Mouse (Mus musculus) neural tube, embryonic 15.5 days (tissue): ENCODE results near the gene Fmnl2. TPM values are rescaled to one million over a fixed set of nuclear protein-coding genes. Genes with fewer than 3 reads are reported as not detected.

Experiments used
- ATAC-seq: fragments of 200-750 bp; cut with Nextera tagmentation; 2 replicates; pipeline ENCODE4 v1.8.0; 2017; ENCODE audit warnings: mild to moderate bottlenecking, moderate TSS enrichment, moderate library complexity; ENCODE audit not compliant: low FRiP score
- H3K27ac ChIP-seq: fragments of 300-500 bp; sonication (generic); replicated peaks from 2 replicates; pipeline ENCODE4 v1.5.1; 2015; ENCODE audit warnings: mild to moderate bottlenecking, inconsistent platforms
- H3K27me3 ChIP-seq: fragments of 300-500 bp; sonication (generic); replicated peaks from 2 replicates; pipeline ENCODE4 v1.6.1; 2015; ENCODE audit warnings: inconsistent platforms
- H3K36me3 ChIP-seq: fragments of 300-500 bp; sonication (generic); 2 replicates; pipeline ENCODE4 v1.6.1; 2015; ENCODE audit warnings: inconsistent platforms
- H3K4me1 ChIP-seq: fragments of 300-500 bp; sonication (generic); 2 replicates; pipeline ENCODE4 v1.6.1; 2015; ENCODE audit warnings: inconsistent platforms
- H3K4me2 ChIP-seq: fragments of 300-500 bp; sonication (generic); 2 replicates; pipeline ENCODE4 v1.6.1; 2015; ENCODE audit warnings: inconsistent platforms, mild to moderate bottlenecking, moderate library complexity
- H3K4me3 ChIP-seq: fragments of 300-500 bp; sonication (generic); replicated peaks from 2 replicates; pipeline ENCODE4 v1.5.1; 2015; ENCODE audit warnings: mild to moderate bottlenecking, inconsistent platforms
- H3K9ac ChIP-seq: fragments of 300-500 bp; sonication (generic); replicated peaks from 2 replicates; pipeline ENCODE4 v1.6.1; 2015; ENCODE audit warnings: mild to moderate bottlenecking, inconsistent platforms
- H3K9me3 ChIP-seq: fragments of 300-500 bp; sonication (generic); replicated peaks from 2 replicates; pipeline ENCODE4 v1.6.1; 2016; ENCODE audit warnings: inconsistent platforms
- WGBS: fragments of 180-500 bp; shearing (Covaris S2); methylation state at CpG from one replicate; pipeline ENCODE4 v1.1.7; 2015; ENCODE audit warnings: mixed read lengths; 5-methylcytosine and 5-hydroxymethylcytosine counted together
- polyA plus RNA-seq: library from polyadenylated mRNA; unstranded; fragments of >200 nt; fragmentation: Nextera tagmentation; extraction: Ambion mirVana; gene quantifications from 2 replicates; pipeline ENCODE4 v1.2.1, GENCODE M21; 2015

The Fmnl2 gene
- polyA plus RNA-seq, 1 experiment from 2014 or later: 8.8 TPM

DNA sequence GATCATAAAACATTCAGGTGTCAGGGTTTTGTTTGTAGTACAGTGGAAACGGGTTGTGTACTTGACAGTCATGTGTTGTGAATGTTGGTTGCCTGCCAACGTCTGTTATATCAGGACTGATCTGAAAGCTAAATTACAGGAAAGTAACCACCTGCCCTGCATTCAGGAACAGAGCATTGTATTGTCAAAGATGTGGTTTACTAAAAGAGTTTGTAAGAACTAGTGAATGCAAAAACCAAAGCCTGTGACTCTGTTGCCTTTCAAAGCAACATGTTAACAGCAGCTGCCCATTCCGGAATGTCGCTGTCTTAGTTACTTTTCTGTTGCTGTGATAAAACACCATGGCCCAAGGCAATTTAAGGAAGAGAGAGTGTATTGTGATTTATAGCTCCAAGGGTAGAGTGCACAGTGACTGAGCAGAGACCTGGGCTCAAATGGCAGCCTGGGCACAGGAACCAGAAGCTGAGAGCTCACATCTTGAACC is 121.7 kb downstream of the Fmnl2 start:
- ATAC-seq: no peak
- WGBS: 12% methylated on average over 4 of the region's 4 CpGs
- no peaks in the 10 kb centered on the region for H3K9me3 ChIP-seq
- no peaks in the 10 kb centered on the region for H3K27me3 ChIP-seq
- peak overlapping the region; percentile 37; the same call in 1 of the 2 replicates for H3K27ac ChIP-seq
- H3K4me3 ChIP-seq: no peak overlapping the region
- H3K4me1 ChIP-seq: peaks cover 29% of the 10 kb centered on the region
- H3K9ac ChIP-seq: no peak overlapping the region
- H3K36me3 ChIP-seq: no peaks in the 10 kb centered on the region
- no peak overlapping the region for H3K4me2 ChIP-seq

GRCm38 (mm10) chr2:52981126-52981525 is 123.5 kb downstream of the Fmnl2 start:
- no peak for ATAC-seq
- WGBS: 78% methylated on average over 7 of the region's 7 CpGs
- Histone ChIP-seq H3K36me3 (no peaks in the 10 kb centered on the region), H3K4me2 (no peak overlapping the region), H3K9me3 (no peaks in the 10 kb centered on the region), H3K4me1 (peaks cover 39% of the 10 kb centered on the region), H3K27ac (no peak overlapping the region; the same call in 1 of the 2 replicates), H3K9ac (no peak overlapping the region), H3K27me3 (no peaks in the 10 kb centered on the region), H3K4me3 (no peak overlapping the region)

DNA sequence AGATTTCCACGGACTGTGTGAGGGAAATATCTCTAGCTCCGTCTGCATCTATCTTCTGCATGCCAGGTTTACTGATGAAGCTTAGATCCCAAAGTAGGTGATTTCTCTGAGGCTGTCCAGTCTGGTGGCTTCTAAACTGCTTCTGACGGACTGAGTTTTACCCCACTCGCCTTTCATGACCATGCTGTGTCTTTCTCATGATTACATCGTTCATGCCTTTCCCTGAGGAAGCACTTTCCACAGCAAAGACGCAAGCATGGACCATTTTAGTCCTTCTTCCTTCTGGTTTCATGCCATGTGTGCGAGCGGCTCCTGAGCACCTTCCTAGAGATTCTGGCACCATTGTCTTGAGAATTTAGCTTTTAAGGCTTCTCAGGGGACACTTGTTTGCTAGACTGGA is 123.9 kb downstream of the Fmnl2 start:
- Histone ChIP-seq H3K4me3 (no peak overlapping the region), H3K9me3 (no peaks in the 10 kb centered on the region), H3K27ac (no peak overlapping the region), H3K9ac (no peak overlapping the region), H3K36me3 (no peaks in the 10 kb centered on the region), H3K27me3 (no peaks in the 10 kb centered on the region), H3K4me2 (no peak overlapping the region), H3K4me1 (peaks cover 39% of the 10 kb centered on the region)
- ATAC-seq: no peak
- 90% methylated on average over 8 of the region's 8 CpGs for WGBS

DNA sequence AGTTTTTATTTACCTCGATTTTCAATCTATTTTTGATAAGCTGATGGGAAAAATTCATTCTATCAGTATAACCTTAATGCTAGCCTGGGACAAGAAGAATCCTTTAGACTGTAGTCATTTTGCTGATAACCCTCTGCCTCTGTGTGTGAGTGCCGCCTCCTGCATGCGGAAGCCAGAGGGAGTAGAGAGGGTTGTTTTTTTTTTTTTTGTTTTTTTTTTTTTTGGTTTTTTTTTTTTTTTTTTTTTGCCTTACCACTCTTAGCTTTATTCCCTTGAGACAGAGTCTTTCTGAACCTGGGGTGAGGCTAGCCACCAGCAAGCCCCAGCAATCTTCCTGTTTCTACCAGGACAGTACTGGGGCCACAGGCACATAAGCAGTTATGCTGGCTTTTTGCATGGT is 124.8 kb downstream of the Fmnl2 start:
- Histone ChIP-seq H3K9me3 (no peaks in the 10 kb centered on the region), H3K4me1 (peaks cover 44% of the 10 kb centered on the region), H3K36me3 (no peaks in the 10 kb centered on the region), H3K27ac (no peak overlapping the region), H3K9ac (no peak overlapping the region), H3K27me3 (no peaks in the 10 kb centered on the region), H3K4me2 (no peak overlapping the region), H3K4me3 (no peak overlapping the region)
- 96% methylated on average over 3 of the region's 3 CpGs for WGBS
- ATAC-seq: no peak

DNA sequence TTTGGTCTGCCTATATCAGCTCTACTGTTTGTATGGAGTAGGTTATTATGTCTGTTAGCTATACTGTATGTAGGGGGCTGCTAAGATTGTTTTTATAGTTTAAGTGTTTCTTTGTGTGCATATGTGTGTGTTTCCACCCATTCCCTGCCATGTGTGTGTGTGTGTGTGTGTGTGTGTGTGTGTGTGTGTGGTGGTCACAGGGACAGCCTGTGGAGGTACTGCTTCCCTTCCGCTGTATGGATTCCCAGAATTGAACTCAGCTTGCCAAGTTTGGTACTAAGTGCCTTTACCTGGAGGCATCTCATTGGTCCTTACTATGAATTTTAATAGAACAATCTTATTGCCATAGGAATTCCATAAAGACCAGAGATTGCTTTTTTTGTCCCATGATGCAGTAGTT is 126.9 kb downstream of the Fmnl2 start:
- no peak overlapping the region for H3K27ac ChIP-seq
- peaks cover 42% of the 10 kb centered on the region for H3K4me1 ChIP-seq
- H3K9ac ChIP-seq: no peak overlapping the region
- ATAC-seq: no peak
- no peak overlapping the region for H3K4me3 ChIP-seq
- H3K27me3 ChIP-seq: no peaks in the 10 kb centered on the region
- H3K4me2 ChIP-seq: no peak overlapping the region
- WGBS: 95% methylated on average over 1 of the region's 1 CpGs
- H3K36me3 ChIP-seq: no peaks in the 10 kb centered on the region
- no peaks in the 10 kb centered on the region for H3K9me3 ChIP-seq

DNA sequence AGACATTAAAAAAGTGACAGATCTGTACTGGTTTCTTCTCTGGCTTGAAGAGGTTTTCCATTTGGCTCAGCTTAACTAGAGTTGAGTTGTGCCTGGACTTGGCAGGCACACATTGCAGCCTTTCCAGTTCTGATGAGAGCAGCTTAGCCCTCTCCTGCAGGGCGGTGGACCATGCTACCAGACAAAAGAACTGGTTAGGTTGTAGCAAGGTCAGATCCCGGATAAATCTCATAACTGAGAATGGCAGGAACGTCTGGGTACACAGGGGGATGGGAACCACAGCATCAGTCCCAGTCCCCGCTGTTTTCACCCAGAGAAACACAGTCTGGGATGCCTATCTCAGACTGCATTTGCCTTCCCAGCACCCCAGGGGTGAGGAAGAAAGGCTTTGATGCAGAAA is 127.5 kb downstream of the Fmnl2 start:
- 0 out of 2 replicates have a peak, but pooled peaks have one; percentile 43 for ATAC-seq
- Histone ChIP-seq H3K27ac (0 out of 2 replicates have a peak overlapping the region, but pooled peaks have one; percentile 15), H3K4me1 (peaks cover 35% of the 10 kb centered on the region), H3K9me3 (no peaks in the 10 kb centered on the region), H3K9ac (no peak overlapping the region), H3K36me3 (no peaks in the 10 kb centered on the region), H3K4me2 (no peak overlapping the region), H3K27me3 (no peaks in the 10 kb centered on the region), H3K4me3 (no peak overlapping the region)
- 48% methylated on average over 4 of the region's 4 CpGs for WGBS

GRCm38 (mm10) chr2:52986354-52986753 is 128.7 kb downstream of the Fmnl2 start:
- H3K27ac ChIP-seq: no peak overlapping the region
- WGBS: 84% methylated on average over 3 of the region's 3 CpGs
- no peak overlapping the region for H3K4me2 ChIP-seq
- H3K36me3 ChIP-seq: no peaks in the 10 kb centered on the region
- H3K9me3 ChIP-seq: no peaks in the 10 kb centered on the region
- ATAC-seq: no peak
- peaks cover 27% of the 10 kb centered on the region for H3K4me1 ChIP-seq
- H3K27me3 ChIP-seq: no peaks in the 10 kb centered on the region
- no peak overlapping the region for H3K9ac ChIP-seq
- no peak overlapping the region for H3K4me3 ChIP-seq

DNA sequence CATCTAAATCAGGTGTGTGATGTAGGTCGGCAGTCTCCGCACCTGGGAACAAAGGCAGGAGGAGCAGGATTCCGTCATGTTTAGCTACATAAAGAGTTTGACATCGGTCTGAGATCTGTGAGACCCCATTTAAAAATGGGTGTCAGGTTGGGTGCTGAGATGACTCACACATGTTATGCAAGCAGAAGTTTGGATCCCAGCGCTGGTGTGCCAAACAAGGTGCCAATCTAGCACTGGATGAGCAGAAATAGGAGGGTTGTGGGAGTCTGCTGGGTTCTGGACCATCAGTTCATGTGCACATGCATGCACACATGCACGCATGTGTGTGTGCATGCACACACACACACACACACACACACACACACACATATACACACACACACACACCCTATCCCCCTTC is 129.4 kb downstream of the Fmnl2 start:
- H3K9me3 ChIP-seq: no peaks in the 10 kb centered on the region
- no peak overlapping the region for H3K4me3 ChIP-seq
- no peak overlapping the region for H3K9ac ChIP-seq
- no peak for ATAC-seq
- no peaks in the 10 kb centered on the region for H3K36me3 ChIP-seq
- peaks cover 32% of the 10 kb centered on the region for H3K4me1 ChIP-seq
- no peak overlapping the region for H3K27ac ChIP-seq
- WGBS: 94% methylated on average over 6 of the region's 6 CpGs
- no peaks in the 10 kb centered on the region for H3K27me3 ChIP-seq
- no peak overlapping the region for H3K4me2 ChIP-seq

DNA sequence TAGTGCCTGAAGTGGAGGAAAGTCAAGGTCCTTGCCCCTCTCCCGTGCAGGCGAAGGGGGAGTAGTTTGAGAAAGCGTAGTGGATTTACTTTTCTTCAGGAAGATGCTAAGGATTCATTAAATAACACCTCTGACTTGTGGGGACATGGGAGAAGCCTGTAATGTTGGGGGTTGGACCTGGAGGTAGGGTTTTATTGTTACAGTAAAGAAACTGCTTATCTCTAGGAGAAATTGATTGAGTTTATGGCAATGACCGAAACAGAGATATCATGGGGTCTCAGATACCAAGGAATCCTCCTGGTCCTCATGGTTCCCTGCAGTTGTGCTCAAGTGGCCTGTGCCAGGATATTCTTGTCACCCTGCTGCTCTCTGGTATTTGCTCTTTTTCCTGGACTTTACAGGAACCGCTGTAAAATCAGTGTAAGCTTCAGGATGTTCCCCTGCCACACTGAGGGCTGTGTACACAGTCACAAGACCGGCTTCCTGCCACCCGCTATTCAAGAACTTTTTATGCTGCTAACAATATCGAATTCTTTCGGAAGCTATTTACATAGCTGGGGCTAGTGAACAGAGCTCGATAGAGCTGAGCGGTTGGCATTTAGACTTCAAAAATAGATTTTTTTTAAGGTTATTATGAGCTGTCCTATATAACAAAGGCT is 130.1 kb downstream of the Fmnl2 start:
- Histone ChIP-seq H3K27me3 (no peaks in the 10 kb centered on the region), H3K4me2 (no peak overlapping the region), H3K4me1 (peaks cover 32% of the 10 kb centered on the region), H3K9ac (no peak overlapping the region), H3K4me3 (no peak overlapping the region), H3K36me3 (no peaks in the 10 kb centered on the region), H3K9me3 (no peaks in the 10 kb centered on the region), H3K27ac (peak overlapping the region; percentile 28; the same call in 1 of the 2 replicates)
- no peak for ATAC-seq
- WGBS: 66% methylated on average over 11 of the region's 11 CpGs

DNA sequence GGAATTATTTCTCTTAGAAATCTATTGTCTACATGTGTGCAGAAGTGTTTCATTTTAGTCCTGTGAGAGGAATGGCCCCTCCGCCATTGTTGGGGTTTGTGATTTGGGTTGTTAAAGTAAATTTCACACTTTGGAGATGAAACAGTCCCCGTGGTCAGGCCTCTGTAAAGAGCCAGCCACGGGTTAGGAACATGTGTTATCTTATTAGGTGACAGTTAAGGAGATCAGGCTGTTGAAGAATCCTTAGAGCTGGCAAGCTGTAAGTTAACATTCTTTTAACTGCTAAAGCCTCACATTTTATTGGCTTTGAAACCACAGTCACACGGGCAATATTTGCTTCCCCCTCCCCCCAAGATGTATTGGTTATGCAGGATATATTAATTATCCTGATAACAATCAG is 131.7 kb downstream of the Fmnl2 start:
- Histone ChIP-seq H3K27me3 (no peaks in the 10 kb centered on the region), H3K4me3 (no peak overlapping the region), H3K36me3 (no peaks in the 10 kb centered on the region), H3K4me2 (no peak overlapping the region), H3K4me1 (peaks cover 32% of the 10 kb centered on the region), H3K9ac (no peak overlapping the region), H3K27ac (no peak overlapping the region), H3K9me3 (no peaks in the 10 kb centered on the region)
- ATAC-seq: no peak
- 76% methylated on average over 4 of the region's 4 CpGs for WGBS

DNA sequence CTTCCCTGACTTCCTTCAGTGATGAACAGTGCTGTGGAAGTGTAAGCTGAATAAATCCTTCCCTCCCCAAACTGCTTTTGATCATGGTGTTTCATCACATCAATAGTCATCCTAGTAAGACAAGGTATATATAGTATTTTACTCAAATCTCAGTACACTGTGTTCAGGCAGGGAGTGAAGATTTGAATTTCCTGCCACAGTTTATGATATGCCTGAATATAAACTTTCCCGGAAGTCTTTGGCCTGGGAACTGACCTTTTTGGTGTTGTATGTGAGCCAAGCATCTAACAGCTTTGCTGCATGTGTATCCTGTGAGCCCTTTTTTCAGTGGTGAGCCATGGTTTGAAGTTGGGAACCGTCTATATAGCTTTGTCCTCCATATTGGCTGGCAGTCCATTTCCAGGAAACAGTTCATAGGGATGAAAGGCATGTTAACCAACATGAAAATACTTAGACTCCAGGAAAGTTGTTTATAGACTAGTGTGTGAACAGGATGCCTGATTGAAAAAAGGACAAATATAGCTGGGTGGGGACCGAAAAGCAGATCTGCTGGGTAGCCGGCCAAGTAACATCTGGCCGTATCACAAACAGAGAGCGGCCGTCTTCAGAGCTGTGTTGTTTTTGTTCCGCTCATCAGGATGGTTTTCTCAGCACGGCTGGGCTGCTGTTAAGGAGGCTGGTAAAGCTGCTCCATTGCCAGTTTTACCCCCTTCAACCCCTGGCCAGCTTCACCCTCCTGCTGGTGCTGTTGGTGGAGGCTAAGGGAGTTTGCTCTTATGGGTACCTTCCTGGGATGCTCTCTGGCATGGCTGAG is 133.4 kb downstream of the Fmnl2 start:
- Histone ChIP-seq H3K36me3 (no peaks in the 10 kb centered on the region), H3K9ac (no peak overlapping the region), H3K4me3 (no peak overlapping the region), H3K4me2 (no peak overlapping the region), H3K9me3 (no peaks in the 10 kb centered on the region), H3K27ac (peak overlapping the region; percentile 54), H3K4me1 (peaks cover 21% of the 10 kb centered on the region), H3K27me3 (no peaks in the 10 kb centered on the region)
- no peak for ATAC-seq
- WGBS: 67% methylated on average over 9 of the region's 9 CpGs

- Histone ChIP-seq H3K36me3 (no peaks in the 10 kb centered on the region), H3K4me3 (no peak overlapping the region), H3K9me3 (no peaks in the 10 kb centered on the region), H3K9ac (no peak overlapping the region), H3K4me1 (peaks cover 21% of the 10 kb centered on the region), H3K4me2 (no peak overlapping the region), H3K27ac (peak overlapping the region; percentile 54), H3K27me3 (no peaks in the 10 kb centered on the region)
- ATAC-seq: no peak
- 81% methylated on average over 5 of the region's 5 CpGs for WGBS
Observed at GRCm38 (mm10) chr2:52991688-52992194, 134.1 kb downstream of the Fmnl2 start.
